Mouse (Mus musculus) limb, embryonic 14.5 days (tissue): ENCODE measurements around the gene Prickle4. TPM values are rescaled to one million over a fixed set of nuclear protein-coding genes. Genes with fewer than 3 reads are reported as not detected.

Experiments
- ATAC-seq: fragments of 200-750 bp; cut with Nextera tagmentation; 2 replicates; pipeline ENCODE4 v1.8.0; 2017; ENCODE audit warnings: low read depth, moderate number of reproducible peaks, moderate TSS enrichment; ENCODE audit not compliant: low FRiP score
- DNase-seq: peaks from one replicate; pipeline ENCODE4 v3.0.0-alpha.2; 2015; ENCODE audit warnings: low spot score
- H3K27ac ChIP-seq: fragments of 300-500 bp; sonication (generic); replicated peaks from 2 replicates; pipeline ENCODE4 v1.5.1; 2014; ENCODE audit warnings: low read depth, mild to moderate bottlenecking, low read length, moderate library complexity, mixed read lengths
- H3K27me3 ChIP-seq: fragments of 300-500 bp; sonication (generic); 2 replicates; pipeline ENCODE4 v1.6.1; 2014; ENCODE audit warnings: low read length, mixed read lengths; ENCODE audit not compliant: control insufficient read depth, insufficient read depth
- H3K36me3 ChIP-seq: fragments of 300-500 bp; sonication (generic); 2 replicates; pipeline ENCODE4 v1.6.1; 2014; ENCODE audit warnings: mild to moderate bottlenecking, low read length, moderate library complexity, mixed read lengths; ENCODE audit not compliant: control insufficient read depth, insufficient read depth
- H3K4me1 ChIP-seq: fragments of 300-500 bp; sonication (generic); 2 replicates; pipeline ENCODE4 v1.6.1; 2014; ENCODE audit warnings: antibody characterized with exemption, low read length, mixed read lengths; ENCODE audit not compliant: control insufficient read depth, insufficient read depth
- H3K4me2 ChIP-seq: fragments of 300-500 bp; sonication (generic); replicated peaks from 2 replicates; pipeline ENCODE4 v1.6.1; 2014; ENCODE audit warnings: low read depth, mild to moderate bottlenecking, low read length, moderate library complexity; ENCODE audit not compliant: severe bottlenecking
- H3K4me3 ChIP-seq: fragments of 300-500 bp; sonication (generic); replicated peaks from 2 replicates; pipeline ENCODE4 v1.5.1; 2014; ENCODE audit warnings: low read length
- H3K9ac ChIP-seq: fragments of 300-500 bp; sonication (generic); 2 replicates; pipeline ENCODE4 v1.6.1; 2014; ENCODE audit warnings: mild to moderate bottlenecking, low read depth, low read length, moderate library complexity; ENCODE audit not compliant: severe bottlenecking
- H3K9me3 ChIP-seq: fragments of 300-500 bp; sonication (generic); 2 replicates; pipeline ENCODE4 v1.6.1; 2016; ENCODE audit warnings: low read length; ENCODE audit not compliant: control insufficient read depth
- POLR2A ChIP-seq: fragments of 200-500 bp; IDR thresholded peaks from 2 replicates; pipeline ENCODE4 v1.8.0; 2012; ENCODE audit warnings: inconsistent platforms, mild to moderate bottlenecking, moderate library complexity, borderline replicate concordance; ENCODE audit not compliant: insufficient read depth, insufficient read length; ENCODE audit errors: extremely low read depth
- WGBS: fragments of 180-500 bp; shearing (Covaris S2); extraction: QIAGEN DNeasy Blood & Tissue Kit; methylation state at CpG from one replicate; pipeline ENCODE4 v1.1.7; 2014; 5-methylcytosine and 5-hydroxymethylcytosine counted together
- polyA plus RNA-seq, 2 experiments: library from polyadenylated mRNA; depleted of rRNA in 1 of 2; stranded (reverse) in 1 of 2; unstranded in 1 of 2; fragments of >200 nt; fragmentation: Nextera tagmentation in 1 of 2; extraction: Ambion mirVana in 1 of 2; gene quantifications; 2 replicates each; pipeline versions ENCODE4 v1.2.1 to v1.2.3; 2012 to 2014

Gene Prickle4
- polyA plus RNA-seq, 2 experiments, result 0.52 to 1.3 TPM

DNA sequence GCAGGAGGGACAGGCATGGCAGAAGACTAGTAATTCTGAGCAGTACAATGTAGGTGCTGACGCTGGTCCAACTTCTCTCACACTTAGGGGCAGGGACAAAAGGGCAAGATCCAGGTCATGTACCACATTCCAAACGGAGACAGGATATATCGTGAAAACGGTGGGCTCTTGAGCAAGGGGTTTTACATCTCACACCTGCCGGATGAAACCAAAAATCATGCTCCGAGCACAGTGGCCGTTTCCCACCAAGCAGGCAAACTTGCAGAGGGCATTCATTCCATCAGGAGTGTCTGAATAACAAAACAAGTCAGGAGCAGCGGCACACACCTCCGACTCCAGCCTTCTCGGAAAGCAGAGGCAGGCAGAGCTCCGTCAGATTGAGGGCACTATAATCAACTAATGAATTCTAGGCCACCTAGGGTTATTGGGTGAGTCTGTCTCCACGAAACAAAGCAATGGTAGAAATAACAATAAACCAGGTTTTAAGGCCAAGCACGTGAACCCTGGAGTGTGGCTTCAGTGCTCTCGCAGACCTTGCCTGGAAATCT lies 41.1 kb upstream of the Prickle4 start:
- DNase-seq (no peak), ATAC-seq (no peak)
- Histone ChIP-seq H3K27ac (no peak overlapping the region), H3K9me3 (no peaks in the 10 kb centered on the region), H3K4me2 (no peak overlapping the region), H3K27me3 (no peaks in the 10 kb centered on the region), H3K4me1 (peaks cover 15% of the 10 kb centered on the region), H3K36me3 (no peaks in the 10 kb centered on the region), H3K4me3 (no peak overlapping the region), H3K9ac (no peak overlapping the region)
- WGBS, result 72% methylated on average over 14 of the region's 14 CpGs
- no peak for TF ChIP-seq POLR2A

- no peaks in the 10 kb centered on the region for H3K36me3 ChIP-seq
- no peak overlapping the region for H3K4me3 ChIP-seq
- ATAC-seq (no peak), DNase-seq (no peak)
- no peak overlapping the region for H3K27ac ChIP-seq
- H3K27me3 ChIP-seq, result no peaks in the 10 kb centered on the region
- H3K4me2 ChIP-seq, result no peak overlapping the region
- WGBS, result 60% methylated on average over 24 of the region's 24 CpGs
- no peak overlapping the region for H3K9ac ChIP-seq
- H3K4me1 ChIP-seq, result no peaks in the 10 kb centered on the region
- no peaks in the 10 kb centered on the region for H3K9me3 ChIP-seq
- no peak for TF ChIP-seq POLR2A
Measured at GRCm38 (mm10) chr17:47730633-47731575, 36.4 kb upstream of the Prickle4 start.

GRCm38 (mm10) chr17:47726566-47726965 lies 32.0 kb upstream of the Prickle4 start, which contains the start of gene Pgc:
TSS of gene Pgc (plus strand) at chr17:47726842.
- H3K27ac ChIP-seq, result no peak within 1 kb of the TSS
- H3K4me2 ChIP-seq, result no peak within 1 kb of the TSS
- TF ChIP-seq POLR2A, result no peak
- no peaks in the 10 kb centered on the region for H3K4me1 ChIP-seq
- H3K27me3 ChIP-seq, result no peaks in the 10 kb centered on the region
- H3K9ac ChIP-seq, result no peak within 1 kb of the TSS
- no peaks in the 10 kb centered on the region for H3K36me3 ChIP-seq
- no peak within 1 kb of the TSS for H3K4me3 ChIP-seq
- no peak for DNase-seq
- no peaks in the 10 kb centered on the region for H3K9me3 ChIP-seq
- ATAC-seq, result no peak
- WGBS, result 78% methylated on average over 11 of the region's 11 CpGs

DNA sequence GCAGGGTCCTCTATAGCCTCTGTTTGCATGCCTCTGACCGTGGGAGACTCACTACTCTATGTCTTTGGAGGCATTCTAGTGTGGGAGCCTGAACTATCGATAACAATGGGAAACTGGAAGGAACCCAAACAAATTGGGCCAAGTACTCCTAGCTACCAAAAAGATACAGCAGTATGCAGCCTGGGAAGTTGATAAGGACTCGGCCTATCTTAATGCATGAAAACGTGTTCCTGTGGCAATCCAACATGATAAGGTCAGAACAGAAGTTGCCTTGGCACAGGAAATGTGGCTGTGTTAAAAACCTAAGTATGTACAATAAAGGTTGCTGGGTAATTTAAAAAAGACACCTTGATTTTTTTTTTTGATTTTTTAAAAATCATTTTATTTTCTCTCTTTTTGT lies 26.6 kb upstream of the Prickle4 start:
- Histone ChIP-seq H3K4me2 (no peak overlapping the region), H3K4me3 (no peak overlapping the region), H3K9ac (no peak overlapping the region), H3K9me3 (no peaks in the 10 kb centered on the region), H3K36me3 (no peaks in the 10 kb centered on the region), H3K4me1 (no peaks in the 10 kb centered on the region), H3K27ac (no peak overlapping the region), H3K27me3 (no peaks in the 10 kb centered on the region)
- WGBS, result 87% methylated on average over 4 of the region's 4 CpGs
- DNase-seq (no peak), ATAC-seq (no peak)
- no peak for TF ChIP-seq POLR2A

- TF ChIP-seq POLR2A, result no peak
- WGBS, result 56% methylated on average over 3 of the region's 3 CpGs
Measured at GRCm38 (mm10) chr17:47715037-47715436, 20.5 kb upstream of the Prickle4 start.

More at GRCm38 (mm10) chr17:47715037-47715436, 20.5 kb upstream of the Prickle4 start:
- ATAC-seq (no peak), DNase-seq (no peak)
- Histone ChIP-seq H3K9ac (no peak overlapping the region), H3K4me1 (no peaks in the 10 kb centered on the region), H3K27ac (no peak overlapping the region), H3K27me3 (no peaks in the 10 kb centered on the region), H3K4me3 (no peak overlapping the region), H3K36me3 (no peaks in the 10 kb centered on the region), H3K9me3 (no peaks in the 10 kb centered on the region), H3K4me2 (no peak overlapping the region)
